Mouse (Mus musculus): Measurements from ENCODE around the gene Rrp1b.

- TF ChIP-seq CTCF (IDR thresholded peaks at IDR 0.05; ENCODE audit: low read depth) (peak; percentile 77), EP300 (IDR thresholded peaks at IDR 0.05; ENCODE audit: low read depth) (no peak)
Observed at GRCm38 (mm10) chr17:32092895-32093294, 57.0 kb downstream of the Rrp1b start.
